Mouse (Mus musculus) adrenal gland, postnatal 0 days (tissue): ENCODE results near the gene Dlg4. TPM values are rescaled to one million over a fixed set of nuclear protein-coding genes. Genes with fewer than 3 reads are reported as not detected.

Experiments used
- microRNA-seq: library from miRNA; unstranded; fragments of <30 nt; microRNA quantifications from one replicate; pipeline ENCODE4, GENCODE M21; 2016; ENCODE audit warnings: borderline replicate concordance; ENCODE audit not compliant: insufficient number of aligned reads
- polyA plus RNA-seq: library from polyadenylated mRNA; unstranded; fragments of >200 nt; fragmentation: Nextera tagmentation; extraction: Ambion mirVana; gene quantifications from 2 replicates; pipeline ENCODE4 v1.2.1, GENCODE M21; 2015

Gene Dlg4
- polyA plus RNA-seq = 5.0 and 5.4 TPM in 2 replicates

GRCm38 (mm10) chr11:70016669-70017068 lies at the start of gene Dlg4:
Gene Dlg4, plus strand, starts transcription at chr11:70016942.

GRCm38 (mm10) chr11:69981141-69981762 lies 35.5 kb upstream of the Dlg4 start, which contains the start of gene Ctdnep1:
Gene Ctdnep1, plus strand, starts transcription at chr11:69981156.

GRCm38 (mm10) chr11:69982225-69982624 lies 34.5 kb upstream of the Dlg4 start, which contains the start of gene Elp5:
Gene Elp5, minus strand, starts transcription at chr11:69982517.

GRCm38 (mm10) chr11:69990850-69991691 lies 25.7 kb upstream of the Dlg4 start, which contains the start of gene Gabarap:
Gene Gabarap, plus strand, starts transcription at chr11:69991143.

GRCm38 (mm10) chr11:69995391-69995960 lies 21.3 kb upstream of the Dlg4 start, which contains the start of gene Phf23:
Gene Phf23, plus strand, starts transcription at chr11:69995777.

GRCm38 (mm10) chr11:70000396-70000898 lies 16.3 kb upstream of the Dlg4 start, which contains the start of gene Dvl2:
Gene Dvl2, plus strand, starts transcription at chr11:70000595.

GRCm38 (mm10) chr11:70014880-70015558 lies 1.7 kb upstream of the Dlg4 start, which contains the start of gene Acadvl:
Gene Acadvl, minus strand, starts transcription at chr11:70015411.

GRCm38 (mm10) chr11:70053898-70054570 lies 37.3 kb downstream of the Dlg4 start, which contains the start of gene Asgr1:
Gene Asgr1, plus strand, starts transcription at chr11:70054085.

GRCm38 (mm10) chr11:70091986-70092783 lies 75.4 kb downstream of the Dlg4 start, which contains the start of gene Asgr2:
Gene Asgr2, plus strand, starts transcription at chr11:70092644.

Small RNA genes lying within 50 kb of the gene (microRNA-seq; reads per million reads assigned to microRNA genes)
- gene Gm44349 (not detected), gene Mir324 (1,819 reads per million, percentile 82 among the genes with 10 or more reads in this experiment)

Other genes starting within 250 kb of the Dlg4 start
- 1.9 and 2.8 TPM in 2 replicates for gene Chrnb1, start 221.0 kb upstream of the Dlg4 start, polyA plus RNA-seq
- gene Fgf11, start 215.1 kb upstream of the Dlg4 start, polyA plus RNA-seq = 0.91 and 0.92 TPM in 2 replicates
- 1.4 and 1.8 TPM in 2 replicates for gene Tmem102, start 211.3 kb upstream of the Dlg4 start, polyA plus RNA-seq
- not detected in 2 replicates for gene Gm39566, start 201.6 kb upstream of the Dlg4 start, polyA plus RNA-seq
- gene Spem2, start 198.5 kb upstream of the Dlg4 start, polyA plus RNA-seq = not detected in 2 replicates
- gene Spem1, start 194.8 kb upstream of the Dlg4 start, polyA plus RNA-seq = not detected in 2 replicates
- 3.1 and 4.3 TPM in 2 replicates for gene Nlgn2, start 179.2 kb upstream of the Dlg4 start, polyA plus RNA-seq
- gene Tmem256, start 178.4 kb upstream of the Dlg4 start, polyA plus RNA-seq = 479 and 845 TPM in 2 replicates
- gene Plscr3, start 170.6 kb upstream of the Dlg4 start, polyA plus RNA-seq = 74.4 and 74.8 TPM in 2 replicates
- gene Tnk1, start 158.2 kb upstream of the Dlg4 start, polyA plus RNA-seq = 0.19 and 0.47 TPM in 2 replicates
- gene Tmem95, start 138.9 kb upstream of the Dlg4 start, polyA plus RNA-seq = not detected in 2 replicates
- 4.1 and 5.2 TPM in 2 replicates for gene Kctd11, start 135.5 kb upstream of the Dlg4 start, polyA plus RNA-seq
- gene Acap1, start 121.4 kb upstream of the Dlg4 start, polyA plus RNA-seq = 0.73 and 0.76 TPM in 2 replicates
- 4.3 TPM in 2 replicates for gene 2810408A11Rik, start 116.0 kb upstream of the Dlg4 start, polyA plus RNA-seq
- 3.7 and 4.1 TPM in 2 replicates for gene Neurl4, start 115.9 kb upstream of the Dlg4 start, polyA plus RNA-seq
- 48.8 and 63.0 TPM in 2 replicates for gene Gps2, start 103.1 kb upstream of the Dlg4 start, polyA plus RNA-seq
- gene Eif5a, start 95.0 kb upstream of the Dlg4 start, polyA plus RNA-seq = 749 and 924 TPM in 2 replicates
- gene Ybx2, start 81.1 kb upstream of the Dlg4 start, polyA plus RNA-seq = 0.27 and 0.40 TPM in 2 replicates
- gene Slc2a4, start 68.8 kb upstream of the Dlg4 start, polyA plus RNA-seq = 5.2 and 7.1 TPM in 2 replicates
- 4.0 and 8.7 TPM in 2 replicates for gene Cldn7, start 52.2 kb upstream of the Dlg4 start, polyA plus RNA-seq
- gene Ctdnep1, start 35.8 kb upstream of the Dlg4 start, polyA plus RNA-seq = 17.2 and 21.6 TPM in 2 replicates
- gene Elp5, start 34.4 kb upstream of the Dlg4 start, polyA plus RNA-seq = 104 and 109 TPM in 2 replicates
- gene Gabarap, start 25.8 kb upstream of the Dlg4 start, polyA plus RNA-seq = 665 and 705 TPM in 2 replicates
- gene Phf23, start 21.2 kb upstream of the Dlg4 start, polyA plus RNA-seq = 39.5 and 47.3 TPM in 2 replicates
- gene Dvl2, start 16.3 kb upstream of the Dlg4 start, polyA plus RNA-seq = 14.5 and 17.4 TPM in 2 replicates
- gene Acadvl, start 1.5 kb upstream of the Dlg4 start, polyA plus RNA-seq = 103 and 150 TPM in 2 replicates
- 10.5 and 12.1 TPM in 2 replicates for gene Asgr1, start 37.1 kb downstream of the Dlg4 start, polyA plus RNA-seq
- gene Asgr2, start 75.7 kb downstream of the Dlg4 start, polyA plus RNA-seq = 1.3 TPM in 2 replicates
- 0.61 and 0.99 TPM in 2 replicates for gene Mgl2, start 113.4 kb downstream of the Dlg4 start, polyA plus RNA-seq
- 1.9 and 2.6 TPM in 2 replicates for gene Clec10a, start 139.3 kb downstream of the Dlg4 start, polyA plus RNA-seq
- gene Slc16a11, start 195.8 kb downstream of the Dlg4 start, polyA plus RNA-seq = 0.61 and 0.86 TPM in 2 replicates
- 2.8 and 4.8 TPM in 2 replicates for gene Slc16a13, start 204.1 kb downstream of the Dlg4 start, polyA plus RNA-seq
- 3.5 and 8.5 TPM in 2 replicates for gene Bcl6b, start 212.9 kb downstream of the Dlg4 start, polyA plus RNA-seq
- gene 0610010K14Rik, start 221.0 kb downstream of the Dlg4 start, polyA plus RNA-seq = 93.4 and 103 TPM in 2 replicates
- 8.0 and 12.6 TPM in 2 replicates for gene Gm21988, start 222.9 kb downstream of the Dlg4 start, polyA plus RNA-seq
- 368 and 549 TPM in 2 replicates for gene Rnasek, start 222.9 kb downstream of the Dlg4 start, polyA plus RNA-seq
- 1.6 TPM in 2 replicates for gene Alox12, start 238.4 kb downstream of the Dlg4 start, polyA plus RNA-seq